Mouse (Mus musculus) midbrain, embryonic 13.5 days (tissue): ENCODE measurements at regions not wholly inside any gene's neighbourhood (a gene's known extent, or its start where the extent isn't known, plus 50 kb on each side); places are given as distances from the start of the nearest gene placed in this dataset.

Experiments used
- ATAC-seq: fragments of 200-750 bp; cut with Nextera tagmentation; 2 replicates; pipeline ENCODE4 v1.8.0; 2017; ENCODE audit warnings: mild to moderate bottlenecking, moderate TSS enrichment, moderate library complexity
- H3K27ac ChIP-seq: fragments of 300-500 bp; sonication (generic); 2 replicates; pipeline ENCODE4 v1.5.1; 2015; ENCODE audit warnings: inconsistent platforms, mild to moderate bottlenecking, moderate library complexity
- H3K27me3 ChIP-seq: fragments of 300-500 bp; sonication (generic); 2 replicates; pipeline ENCODE4 v1.6.1; 2015; ENCODE audit warnings: mild to moderate bottlenecking, inconsistent platforms
- H3K36me3 ChIP-seq: fragments of 300-500 bp; sonication (generic); 2 replicates; pipeline ENCODE4 v1.6.1; 2015; ENCODE audit warnings: mild to moderate bottlenecking, inconsistent platforms
- H3K4me1 ChIP-seq: fragments of 300-500 bp; sonication (generic); replicated peaks from 2 replicates; pipeline ENCODE4 v1.6.1; 2015; ENCODE audit warnings: inconsistent platforms
- H3K4me2 ChIP-seq: fragments of 300-500 bp; sonication (generic); replicated peaks from 2 replicates; pipeline ENCODE4 v1.6.1; 2015; ENCODE audit warnings: moderate library complexity, mild to moderate bottlenecking, inconsistent platforms
- H3K4me3 ChIP-seq: fragments of 300-500 bp; sonication (generic); replicated peaks from 2 replicates; pipeline ENCODE4 v1.5.1; 2015; ENCODE audit warnings: mild to moderate bottlenecking, inconsistent platforms
- H3K9ac ChIP-seq: fragments of 300-500 bp; sonication (generic); replicated peaks from 2 replicates; pipeline ENCODE4 v1.6.1; 2015; ENCODE audit warnings: mild to moderate bottlenecking, inconsistent platforms
- H3K9me3 ChIP-seq: fragments of 300-500 bp; sonication (generic); 2 replicates; pipeline ENCODE4 v1.6.1; 2016; ENCODE audit warnings: mild to moderate bottlenecking, inconsistent platforms
- WGBS: fragments of 180-500 bp; shearing (Covaris S2); methylation state at CpG from one replicate; pipeline ENCODE4 v1.1.7; 2015; 5-methylcytosine and 5-hydroxymethylcytosine counted together

GRCm38 (mm10) chr2:143217760-143218358, 139.6 kb downstream of the Otor start:
- Histone ChIP-seq H3K27me3 (no peaks in the 10 kb centered on the region), H3K9ac (no peak overlapping the region), H3K9me3 (no peaks in the 10 kb centered on the region), H3K4me2 (no peak overlapping the region), H3K36me3 (no peaks in the 10 kb centered on the region), H3K27ac (no peak overlapping the region), H3K4me3 (no peak overlapping the region), H3K4me1 (no peaks in the 10 kb centered on the region)
- ATAC-seq, result no peak
- WGBS, result 72% methylated on average over 5 of the region's 5 CpGs

DNA sequence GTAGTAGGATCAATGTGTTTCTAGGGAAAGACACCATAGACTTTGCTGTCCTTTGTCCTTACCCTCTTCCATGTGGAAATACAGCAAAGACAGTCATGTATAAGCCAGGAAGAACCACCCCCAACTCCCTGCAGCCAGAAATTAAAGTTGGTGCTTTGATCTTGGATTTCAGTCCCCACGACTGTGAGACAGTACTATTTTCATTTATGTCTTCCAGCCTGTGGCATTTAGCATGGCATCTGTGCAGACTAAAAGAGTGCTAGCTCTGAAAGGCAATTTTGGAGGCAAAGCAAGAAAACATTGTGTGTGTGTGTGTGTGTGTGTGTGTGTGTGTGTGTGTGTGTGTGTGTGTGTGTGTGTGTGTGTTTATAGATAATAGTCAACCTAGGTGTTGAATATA, 144.1 kb downstream of the Otor start:
- Histone ChIP-seq H3K27me3 (no peaks in the 10 kb centered on the region), H3K9ac (no peak overlapping the region), H3K4me1 (no peaks in the 10 kb centered on the region), H3K36me3 (no peaks in the 10 kb centered on the region), H3K4me2 (no peak overlapping the region), H3K27ac (no peak overlapping the region), H3K4me3 (no peak overlapping the region), H3K9me3 (0 out of 2 replicates have a peak, but pooled peaks cover 3% of the 10 kb centered on the region)
- no peak for ATAC-seq
- WGBS, result 74% methylated on average over 1 of the region's 1 CpGs

GRCm38 (mm10) chr2:143224410-143225130, 146.3 kb downstream of the Otor start:
- no peak for ATAC-seq
- H3K4me3 ChIP-seq, result no peak overlapping the region
- no peak overlapping the region for H3K9ac ChIP-seq
- no peaks in the 10 kb centered on the region for H3K36me3 ChIP-seq
- H3K4me2 ChIP-seq, result no peak overlapping the region
- H3K4me1 ChIP-seq, result no peaks in the 10 kb centered on the region
- no peak overlapping the region for H3K27ac ChIP-seq
- 74% methylated on average over 4 of the region's 4 CpGs for WGBS
- 0 out of 2 replicates have a peak, but pooled peaks cover 3% of the 10 kb centered on the region for H3K9me3 ChIP-seq
- H3K27me3 ChIP-seq, result no peaks in the 10 kb centered on the region

- Histone ChIP-seq H3K4me3 (no peak overlapping the region), H3K4me2 (no peak overlapping the region), H3K4me1 (no peaks in the 10 kb centered on the region), H3K9ac (no peak overlapping the region), H3K27me3 (no peaks in the 10 kb centered on the region), H3K27ac (no peak overlapping the region), H3K36me3 (no peaks in the 10 kb centered on the region), H3K9me3 (no peaks in the 10 kb centered on the region)
- WGBS, result 84% methylated on average over 7 of the region's 7 CpGs
- no peak for ATAC-seq
These were observed 155.5 kb downstream of the Otor start for GRCm38 (mm10) chr2:143233795-143234194.

- 90% methylated on average over 4 of the region's 4 CpGs for WGBS
- ATAC-seq, result no peak
- H3K4me2 ChIP-seq, result no peak overlapping the region
These were observed 162.0 kb downstream of the Otor start for GRCm38 (mm10) chr2:143240274-143240673.

GRCm38 (mm10) chr2:143243741-143244140, 165.5 kb downstream of the Otor start:
- Histone ChIP-seq H3K27me3 (no peaks in the 10 kb centered on the region), H3K9ac (no peak overlapping the region), H3K9me3 (no peaks in the 10 kb centered on the region), H3K4me1 (no peaks in the 10 kb centered on the region), H3K27ac (no peak overlapping the region), H3K36me3 (no peaks in the 10 kb centered on the region), H3K4me3 (no peak overlapping the region), H3K4me2 (no peak overlapping the region)
- WGBS, result 92% methylated on average over 3 of the region's 3 CpGs
- no peak for ATAC-seq

More at GRCm38 (mm10) chr2:143240274-143240673, 162.0 kb downstream of the Otor start:
- H3K36me3 ChIP-seq, result no peaks in the 10 kb centered on the region
- H3K4me3 ChIP-seq, result no peak overlapping the region
- no peak overlapping the region for H3K27ac ChIP-seq
- no peaks in the 10 kb centered on the region for H3K27me3 ChIP-seq
- H3K9me3 ChIP-seq, result no peaks in the 10 kb centered on the region
- H3K9ac ChIP-seq, result no peak overlapping the region
- H3K4me1 ChIP-seq, result no peaks in the 10 kb centered on the region

DNA sequence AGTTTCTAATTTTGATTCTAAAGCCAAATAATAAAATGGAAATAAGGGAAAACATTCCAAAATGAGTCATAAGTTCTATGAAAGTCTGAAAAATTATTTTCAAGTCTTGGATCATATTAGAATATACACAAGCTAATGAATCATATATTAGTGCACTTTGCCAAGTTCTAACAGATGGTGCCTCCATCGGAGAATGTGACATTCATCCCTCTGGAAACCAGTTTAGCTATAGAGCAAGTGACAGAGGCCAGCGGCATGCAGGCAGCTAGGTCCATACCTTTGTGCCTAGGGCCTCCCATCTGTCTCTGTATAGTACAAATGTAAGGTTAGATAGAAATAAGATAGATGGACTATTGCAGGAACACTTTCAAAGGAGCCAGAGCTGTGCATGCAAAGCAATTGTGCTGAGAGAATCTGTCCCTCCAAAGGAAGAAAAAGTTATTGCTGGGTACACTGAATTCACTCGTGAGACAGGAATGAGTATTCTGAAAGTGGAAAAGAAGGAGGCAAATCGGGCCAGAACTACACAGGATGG, 167.9 kb downstream of the Otor start:
- Histone ChIP-seq H3K27ac (no peak overlapping the region), H3K4me1 (no peaks in the 10 kb centered on the region), H3K36me3 (no peaks in the 10 kb centered on the region), H3K4me3 (no peak overlapping the region), H3K4me2 (no peak overlapping the region), H3K27me3 (no peaks in the 10 kb centered on the region), H3K9me3 (no peaks in the 10 kb centered on the region), H3K9ac (no peak overlapping the region)
- WGBS, result 84% methylated on average over 4 of the region's 4 CpGs
- no peak for ATAC-seq

DNA sequence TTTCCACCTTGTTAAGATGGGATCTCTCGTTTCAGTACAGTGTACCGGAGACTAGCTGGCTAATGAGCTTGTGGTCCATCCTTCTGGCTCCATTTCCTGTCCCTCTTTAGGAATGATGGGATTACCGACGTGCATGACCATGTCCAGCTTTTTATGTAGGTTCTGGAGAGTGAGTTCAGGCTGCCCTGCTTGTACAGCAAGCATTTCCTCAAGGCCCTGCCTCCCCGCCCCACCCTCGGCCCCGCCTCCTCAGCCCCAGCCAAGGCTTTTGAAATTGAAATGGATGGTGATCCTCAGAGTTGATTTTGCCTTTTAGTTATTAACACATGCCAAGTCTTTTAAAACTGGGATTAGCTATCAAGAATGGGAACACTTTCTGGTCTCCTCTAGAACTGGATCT, 190.8 kb downstream of the Otor start:
- WGBS, result 28% methylated on average over 7 of the region's 7 CpGs
- H3K9ac ChIP-seq, result no peak overlapping the region
- no peak for ATAC-seq

GRCm38 (mm10) chr2:143270826-143271225, 192.6 kb downstream of the Otor start:
- WGBS, result 79% methylated on average over 5 of the region's 5 CpGs
- Histone ChIP-seq H3K4me1 (peaks cover 4% of the 10 kb centered on the region; the same call in 1 of the 2 replicates), H3K27me3 (no peaks in the 10 kb centered on the region), H3K9me3 (no peaks in the 10 kb centered on the region), H3K4me3 (no peak overlapping the region), H3K36me3 (no peaks in the 10 kb centered on the region), H3K27ac (no peak overlapping the region), H3K4me2 (no peak overlapping the region), H3K9ac (no peak overlapping the region)
- ATAC-seq, result no peak

More for the DNA sequence above, 190.8 kb downstream of the Otor start:
- Histone ChIP-seq H3K9me3 (no peaks in the 10 kb centered on the region), H3K4me2 (no peak overlapping the region), H3K36me3 (no peaks in the 10 kb centered on the region), H3K27ac (no peak overlapping the region), H3K4me1 (peaks cover 4% of the 10 kb centered on the region; the same call in 1 of the 2 replicates), H3K4me3 (no peak overlapping the region), H3K27me3 (no peaks in the 10 kb centered on the region)

DNA sequence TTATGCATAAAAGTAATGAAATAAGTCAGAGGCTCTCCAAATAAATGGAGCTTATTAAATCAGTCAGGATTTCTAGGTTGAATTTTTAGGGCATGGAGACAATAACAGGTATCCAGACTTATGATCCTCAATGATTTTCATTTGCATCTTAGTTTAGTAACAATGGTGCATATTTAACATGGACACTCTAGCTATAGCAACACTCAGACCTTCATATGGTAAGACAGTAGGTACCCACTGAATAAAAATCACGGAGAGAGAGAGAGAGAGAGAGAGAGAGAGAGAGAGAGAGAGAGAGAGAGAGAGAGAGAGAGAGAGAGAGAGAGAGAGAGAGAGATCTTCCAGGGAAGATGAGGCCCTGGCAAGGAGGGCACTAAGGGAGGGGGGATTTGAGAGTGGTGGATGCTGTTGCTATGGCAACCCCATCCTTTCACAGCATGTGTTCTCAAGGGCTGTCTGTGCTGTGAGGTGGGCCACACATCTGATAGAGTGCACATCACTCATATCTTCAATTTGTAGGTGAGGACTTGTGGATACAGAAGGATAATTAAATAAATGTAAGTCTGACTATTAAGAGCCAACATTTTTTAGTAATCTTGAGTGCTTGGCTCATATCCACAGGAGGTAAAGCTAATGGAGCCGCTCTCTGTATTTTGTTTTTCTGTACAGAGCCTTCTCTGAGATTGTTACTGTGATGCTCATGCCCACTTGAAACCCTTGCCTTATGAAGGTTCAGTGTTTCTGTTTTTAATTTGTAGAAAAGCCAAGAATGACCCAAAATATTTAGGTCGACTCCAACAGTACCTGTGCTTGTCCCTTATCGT, 227.7 kb downstream of the Otor start:
- no peak overlapping the region for H3K4me2 ChIP-seq
- H3K36me3 ChIP-seq, result no peaks in the 10 kb centered on the region
- ATAC-seq, result peak; percentile 91
- peaks cover 7% of the 10 kb centered on the region for H3K4me1 ChIP-seq
- no peak overlapping the region for H3K4me3 ChIP-seq
- H3K9ac ChIP-seq, result no peak overlapping the region
- 68% methylated on average over 4 of the region's 4 CpGs for WGBS
- H3K27me3 ChIP-seq, result no peaks in the 10 kb centered on the region
- peak overlapping the region; percentile 64 for H3K27ac ChIP-seq
- no peaks in the 10 kb centered on the region for H3K9me3 ChIP-seq

DNA sequence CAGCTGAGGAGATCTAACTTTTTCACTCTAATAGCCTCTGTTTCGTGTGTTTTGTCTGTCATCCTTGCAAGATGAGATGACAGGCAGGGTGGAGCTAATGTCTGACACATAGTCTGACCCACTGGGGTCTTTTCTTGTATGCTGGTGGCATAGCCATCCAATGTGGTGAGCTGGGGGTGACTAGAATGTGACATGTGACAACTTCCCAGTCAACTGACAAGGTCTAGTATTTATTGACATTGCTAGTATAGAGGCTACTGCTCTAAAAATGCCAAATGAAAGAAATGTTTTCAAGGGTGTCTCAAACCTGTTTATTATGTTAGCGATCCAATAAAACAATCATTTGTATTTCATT, 228.3 kb downstream of the Otor start:
- peaks cover 7% of the 10 kb centered on the region for H3K4me1 ChIP-seq
- no peaks in the 10 kb centered on the region for H3K36me3 ChIP-seq
- 68% methylated on average over 2 of the region's 2 CpGs for WGBS
- H3K9ac ChIP-seq, result no peak overlapping the region
- H3K4me2 ChIP-seq, result no peak overlapping the region
- peak overlapping the region; percentile 64 for H3K27ac ChIP-seq
- peak; percentile 41; the same call in 1 of the 2 replicates for ATAC-seq
- H3K9me3 ChIP-seq, result no peaks in the 10 kb centered on the region
- H3K27me3 ChIP-seq, result no peaks in the 10 kb centered on the region
- H3K4me3 ChIP-seq, result no peak overlapping the region

- Histone ChIP-seq H3K4me1 (no peaks in the 10 kb centered on the region), H3K27ac (no peak overlapping the region), H3K4me3 (no peak overlapping the region), H3K9ac (no peak overlapping the region), H3K4me2 (no peak overlapping the region), H3K27me3 (no peaks in the 10 kb centered on the region), H3K36me3 (no peaks in the 10 kb centered on the region), H3K9me3 (peaks cover 9% of the 10 kb centered on the region)
- ATAC-seq, result no peak
These were observed 220.5 kb upstream of the Pcsk2 start for GRCm38 (mm10) chr2:143325486-143325885.
